Comparison of ENCODE assay signal across 9 mouse cellular contexts in the genomic region with DNA sequence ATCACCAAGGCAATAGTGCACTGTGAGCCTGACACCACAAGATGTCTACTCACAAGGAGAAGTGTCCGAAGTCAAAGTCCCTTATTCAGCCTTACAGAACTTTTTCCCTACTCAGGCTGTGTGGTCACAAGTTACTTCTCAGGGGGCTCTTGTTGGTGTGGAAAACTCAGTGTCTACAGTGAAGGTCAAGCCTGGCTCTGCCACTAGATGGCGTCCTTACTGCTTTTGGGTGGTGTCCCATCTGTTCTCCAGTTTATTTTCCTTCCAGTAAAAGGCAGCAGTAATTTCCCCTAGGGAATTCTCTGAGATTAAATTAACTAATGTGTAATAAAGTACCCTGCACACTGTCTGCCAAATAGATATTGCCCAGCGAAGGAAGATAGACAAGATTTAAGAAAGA.
DNase-seq lines count a peak whose midpoint lies in the region; ATAC-seq and TF ChIP-seq lines count a peak whose summit lies in the region.
"Had no signal": no experiment of that assay in that cellular context is flagged by ENCODE, and none has a peak within 500 bp of the region (broad histone marks: within the 10 kb centered on the region; RNA-seq: fewer than 3 reads in every experiment).

No protein-coding gene starts in this region.

- 54% methylated on average over 3 of the region's 3 CpGs for WGBS in hindbrain, embryonic 11.5 days
- WGBS in hindbrain, embryonic 13.5 days: 51% methylated on average over 3 of the region's 3 CpGs
- WGBS in neural tube, embryonic 12.5 days: 48% methylated on average over 3 of the region's 3 CpGs

- H3K4me3 ChIP-seq in hindbrain, embryonic 11.5 days (ENCODE audit: low read depth, low read length): no peak overlapping the region
- no peak overlapping the region for H3K4me3 ChIP-seq in hindbrain, embryonic 13.5 days
- no peak overlapping the region for H3K4me3 ChIP-seq in testis, adult 2 months (ENCODE audit: control insufficient read depth, low read depth, low read length)
- no peak overlapping the region for H3K4me3 ChIP-seq in neural tube, embryonic 12.5 days
- H3K4me3 ChIP-seq: megakaryocyte, embryonic 14.5 days had no signal

- peak; percentile 12; the same call in 1 of the 2 replicates for TF ChIP-seq CTCF in testis, adult 2 months (IDR thresholded peaks at IDR 0.05; ENCODE audit: control insufficient read depth, insufficient read depth, insufficient replicate concordance, low read depth, low read length)

- H3K4me1 ChIP-seq in hindbrain, embryonic 11.5 days (replicated peaks; ENCODE audit: control insufficient read depth, insufficient read depth, low read length): no peaks in the 10 kb centered on the region
- no peaks in the 10 kb centered on the region for H3K4me1 ChIP-seq in hindbrain, embryonic 13.5 days (replicated peaks)
- no peaks in the 10 kb centered on the region for H3K4me1 ChIP-seq in testis, adult 2 months (ENCODE audit: control insufficient read depth, insufficient read depth, low read length)
- no peaks in the 10 kb centered on the region for H3K4me1 ChIP-seq in neural tube, embryonic 12.5 days
- H3K4me1 ChIP-seq: megakaryocyte, embryonic 14.5 days had no signal

- no peaks in the 10 kb centered on the region for H3K36me3 ChIP-seq in hindbrain, embryonic 11.5 days (ENCODE audit: control insufficient read depth, insufficient read depth, low read length)
- no peaks in the 10 kb centered on the region for H3K36me3 ChIP-seq in hindbrain, embryonic 13.5 days
- H3K36me3 ChIP-seq in testis, adult 2 months (ENCODE audit: control insufficient read depth, insufficient read depth, low read length): no peaks in the 10 kb centered on the region
- H3K36me3 ChIP-seq in neural tube, embryonic 12.5 days: no peaks in the 10 kb centered on the region

- H3K27ac ChIP-seq in hindbrain, embryonic 11.5 days (ENCODE audit: low read depth, low read length): no peak overlapping the region
- H3K27ac ChIP-seq in hindbrain, embryonic 13.5 days: no peak overlapping the region
- H3K27ac ChIP-seq in testis, adult 2 months (ENCODE audit: control insufficient read depth, insufficient read depth, low read depth, low read length): no peak overlapping the region
- H3K27ac ChIP-seq in neural tube, embryonic 12.5 days: no peak overlapping the region

- H3K9ac ChIP-seq in hindbrain, embryonic 11.5 days (ENCODE audit: low read depth, low read length): no peak overlapping the region
- H3K9ac ChIP-seq in hindbrain, embryonic 13.5 days: no peak overlapping the region
- H3K9ac ChIP-seq in neural tube, embryonic 12.5 days: no peak overlapping the region

- H3K4me2 ChIP-seq in hindbrain, embryonic 11.5 days (replicated peaks; ENCODE audit: low read depth, low read length): no peak overlapping the region
- H3K4me2 ChIP-seq in hindbrain, embryonic 13.5 days: no peak overlapping the region
- no peak overlapping the region for H3K4me2 ChIP-seq in neural tube, embryonic 12.5 days (replicated peaks)

- no peak for TF ChIP-seq POLR2A in testis, adult 2 months (IDR thresholded peaks at IDR 0.05; ENCODE audit: control insufficient read depth, low read depth, low read length)

- peak; percentile 36 for DNase-seq in hindbrain, embryonic 11.5 days (ENCODE audit: low spot score)
- DNase-seq in testis, postnatal 14 days (ENCODE audit: low spot score): no peak
- DNase-seq in natural killer cell, adult 2 months (ENCODE audit: low spot score in 2 of 2): no peak
- no peak for DNase-seq in thymus, adult 18-20 months

- ATAC-seq in hindbrain, embryonic 11.5 days (ENCODE audit: low FRiP score): peak; percentile 45; the same call in 1 of the 2 replicates
- no peak for ATAC-seq in hindbrain, embryonic 13.5 days (ENCODE audit: low FRiP score)
- ATAC-seq in hematopoietic stem cell, adult 5-6 weeks (replicated peaks in 1 of 2; ENCODE audit: insufficient read depth in 1 of 2, low FRiP score in 2 of 2, low TSS enrichment in 1 of 2, low read depth in 1 of 2, poor library complexity in 2 of 2, severe bottlenecking in 2 of 2): peak; percentile 53 to 67; a peak in 2 of 4 replicates
- ATAC-seq in neural tube, embryonic 12.5 days (ENCODE audit: low FRiP score, low read depth): 0 out of 2 replicates have a peak, but pooled peaks have one; percentile 37

- no peaks in the 10 kb centered on the region for H3K27me3 ChIP-seq in hindbrain, embryonic 11.5 days (ENCODE audit: control insufficient read depth, insufficient read depth, low read length)
- H3K27me3 ChIP-seq in hindbrain, embryonic 13.5 days: no peaks in the 10 kb centered on the region
- no peaks in the 10 kb centered on the region for H3K27me3 ChIP-seq in testis, adult 2 months (ENCODE audit: control insufficient read depth, insufficient read depth, low read length)
- H3K27me3 ChIP-seq in neural tube, embryonic 12.5 days (replicated peaks): no peaks in the 10 kb centered on the region
- H3K27me3 ChIP-seq: megakaryocyte, embryonic 14.5 days had no signal

- no peaks in the 10 kb centered on the region for H3K9me3 ChIP-seq in hindbrain, embryonic 11.5 days (ENCODE audit: control insufficient read depth, low read length)
- H3K9me3 ChIP-seq in hindbrain, embryonic 13.5 days: no peaks in the 10 kb centered on the region
- H3K9me3 ChIP-seq in neural tube, embryonic 12.5 days: no peaks in the 10 kb centered on the region
- H3K9me3 ChIP-seq: megakaryocyte, embryonic 14.5 days had no signal
